Mouse (Mus musculus): ENCODE measurements around the gene Cdk6. TPM values are rescaled to one million over a fixed set of nuclear protein-coding genes. Genes with fewer than 3 reads are reported as not detected.

Cdk6 gene
- total and polyA plus RNA-seq, 2 experiments from 2014 or later = 12.2 to 16.5 TPM

DNA sequence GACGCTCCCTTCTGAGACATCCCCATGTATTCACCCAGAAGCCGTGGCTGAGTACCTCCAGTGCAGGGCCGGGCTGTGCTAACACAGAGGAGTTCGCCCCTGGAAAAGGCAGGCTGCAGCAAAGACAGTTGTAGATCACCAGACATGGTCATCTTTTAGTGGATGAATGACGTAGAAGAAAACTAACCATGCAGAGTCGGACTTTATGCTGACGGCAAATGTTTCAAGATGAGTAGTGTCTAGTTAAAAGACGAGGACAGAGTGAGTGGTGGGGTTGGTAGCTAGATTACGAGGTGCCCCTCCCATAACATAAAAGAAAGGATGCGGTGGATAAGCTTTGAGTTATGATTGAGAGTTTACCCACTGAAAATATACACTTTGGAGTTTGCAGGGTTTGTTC lies 33.5 kb downstream of the Cdk6 start:
- H3K36me3 ChIP-seq (ENCODE audit: insufficient read depth, low read length) = no peaks in the 10 kb centered on the region
- no peak overlapping the region for H3K27ac ChIP-seq
- no peaks in the 10 kb centered on the region for H3K4me1 ChIP-seq (ENCODE audit: insufficient read depth, low read length)
- H3K4me2 ChIP-seq (ENCODE audit: low read depth, low read length) = no peak overlapping the region
- H3K9ac ChIP-seq (replicated peaks; ENCODE audit: low read length) = no peak overlapping the region
- TF ChIP-seq CTCF (IDR thresholded peaks at IDR 0.05; ENCODE audit: low read depth) = no peak
- WGBS = 93% methylated on average over 10 of the region's 10 CpGs
- no peak for DNase-seq (ENCODE audit: low spot score)
- no peaks in the 10 kb centered on the region for H3K9me3 ChIP-seq (ENCODE audit: low read length)
- no peaks in the 10 kb centered on the region for H3K27me3 ChIP-seq (ENCODE audit: insufficient read depth, low read length)
- H3K4me3 ChIP-seq (ENCODE audit: low read length) = no peak overlapping the region
- no peak for ATAC-seq

DNA sequence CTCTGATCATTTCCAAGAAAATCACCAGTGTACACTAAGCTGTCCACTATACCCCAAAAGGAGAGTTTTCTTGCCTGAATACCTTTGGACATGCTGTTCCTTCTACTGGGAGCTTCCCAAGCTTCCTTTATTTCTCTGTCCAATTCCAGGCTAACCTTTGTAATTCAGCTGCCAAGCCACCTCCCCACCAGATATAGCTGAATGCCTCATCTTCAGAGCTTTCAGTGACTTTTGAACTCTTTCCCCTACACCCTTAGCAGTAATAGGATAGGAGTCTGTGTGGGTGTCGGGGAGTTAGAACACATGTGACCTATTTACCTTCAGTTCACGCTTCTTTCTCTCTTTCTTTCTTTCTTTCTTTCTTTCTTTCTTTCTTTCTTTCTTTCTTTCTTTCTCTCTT lies 34.9 kb downstream of the Cdk6 start:
- no peaks in the 10 kb centered on the region for H3K27me3 ChIP-seq (ENCODE audit: insufficient read depth, low read length)
- no peak overlapping the region for H3K4me3 ChIP-seq (ENCODE audit: low read length)
- WGBS = 86% methylated on average over 2 of the region's 2 CpGs
- DNase-seq (ENCODE audit: low spot score) = no peak
- no peak for TF ChIP-seq CTCF (IDR thresholded peaks at IDR 0.05; ENCODE audit: low read depth)
- no peaks in the 10 kb centered on the region for H3K4me1 ChIP-seq (ENCODE audit: insufficient read depth, low read length)
- H3K9ac ChIP-seq (replicated peaks; ENCODE audit: low read length) = no peak overlapping the region
- no peaks in the 10 kb centered on the region for H3K36me3 ChIP-seq (ENCODE audit: insufficient read depth, low read length)
- no peak overlapping the region for H3K27ac ChIP-seq
- H3K4me2 ChIP-seq (ENCODE audit: low read depth, low read length) = no peak overlapping the region
- no peak for ATAC-seq
- no peaks in the 10 kb centered on the region for H3K9me3 ChIP-seq (ENCODE audit: low read length)

DNA sequence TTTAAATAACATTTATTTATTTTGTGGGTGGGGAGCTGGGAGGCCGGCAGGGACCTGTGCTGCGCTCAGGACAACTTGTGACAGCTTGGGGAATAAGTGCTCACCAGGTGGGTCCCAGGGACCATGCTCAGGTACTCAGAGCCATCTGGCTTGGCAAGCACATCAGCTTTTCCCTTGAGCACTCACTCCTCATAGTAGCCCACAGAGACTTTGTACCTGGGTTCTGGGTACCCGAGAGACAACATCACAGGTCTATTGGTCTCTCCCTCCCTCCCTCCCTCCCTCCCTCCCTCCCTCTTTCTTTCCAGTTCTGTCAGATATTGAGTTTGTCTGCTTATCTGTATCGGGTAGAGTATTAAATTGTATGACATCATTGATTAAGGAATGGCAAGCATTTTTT lies 38.0 kb downstream of the Cdk6 start:
- Histone ChIP-seq H3K9me3 (ENCODE audit: low read length) (no peaks in the 10 kb centered on the region), H3K4me2 (ENCODE audit: low read depth, low read length) (no peak overlapping the region), H3K27me3 (ENCODE audit: insufficient read depth, low read length) (no peaks in the 10 kb centered on the region), H3K4me3 (ENCODE audit: low read length) (no peak overlapping the region), H3K36me3 (ENCODE audit: insufficient read depth, low read length) (no peaks in the 10 kb centered on the region), H3K4me1 (ENCODE audit: insufficient read depth, low read length) (no peaks in the 10 kb centered on the region), H3K9ac (replicated peaks; ENCODE audit: low read length) (no peak overlapping the region), H3K27ac (no peak overlapping the region)
- DNase-seq (ENCODE audit: low spot score) (no peak), ATAC-seq (no peak)
- WGBS = 75% methylated on average over 4 of the region's 4 CpGs
- TF ChIP-seq CTCF (IDR thresholded peaks at IDR 0.05; ENCODE audit: low read depth) = no peak

DNA sequence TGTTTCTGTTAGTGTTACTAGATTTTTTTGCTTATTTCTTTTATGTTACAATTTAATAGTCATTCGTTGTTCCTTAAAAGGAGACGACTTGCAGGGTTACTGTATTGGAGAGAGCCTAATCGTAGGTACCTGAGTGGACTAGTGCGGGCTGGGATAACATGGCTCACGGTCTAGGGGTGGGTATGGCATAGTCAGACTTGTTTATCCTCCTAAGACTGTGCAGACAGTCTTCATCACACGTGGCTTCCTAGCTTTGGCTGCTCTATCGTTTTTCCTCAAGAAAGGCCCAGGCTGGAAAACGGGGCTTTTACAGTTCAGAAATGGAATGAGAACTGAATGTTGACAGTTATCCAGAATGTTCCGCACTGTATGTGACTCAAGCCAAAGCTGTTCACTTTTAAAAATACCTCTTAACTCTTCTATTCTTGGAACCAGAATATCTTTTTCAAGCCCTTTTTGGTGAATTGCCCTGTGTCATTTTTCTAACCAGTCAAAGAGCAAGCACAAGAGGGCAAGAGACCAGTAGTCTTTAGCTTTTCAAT lies 39.5 kb downstream of the Cdk6 start:
- Histone ChIP-seq H3K9me3 (ENCODE audit: low read length) (no peaks in the 10 kb centered on the region), H3K9ac (replicated peaks; ENCODE audit: low read length) (no peak overlapping the region), H3K4me2 (ENCODE audit: low read depth, low read length) (no peak overlapping the region), H3K27ac (no peak overlapping the region), H3K27me3 (ENCODE audit: insufficient read depth, low read length) (no peaks in the 10 kb centered on the region), H3K4me1 (ENCODE audit: insufficient read depth, low read length) (no peaks in the 10 kb centered on the region), H3K36me3 (ENCODE audit: insufficient read depth, low read length) (no peaks in the 10 kb centered on the region), H3K4me3 (ENCODE audit: low read length) (no peak overlapping the region)
- DNase-seq (ENCODE audit: low spot score) (no peak), ATAC-seq (no peak)
- no peak for TF ChIP-seq CTCF (IDR thresholded peaks at IDR 0.05; ENCODE audit: low read depth)
- 85% methylated on average over 9 of the region's 9 CpGs for WGBS

DNA sequence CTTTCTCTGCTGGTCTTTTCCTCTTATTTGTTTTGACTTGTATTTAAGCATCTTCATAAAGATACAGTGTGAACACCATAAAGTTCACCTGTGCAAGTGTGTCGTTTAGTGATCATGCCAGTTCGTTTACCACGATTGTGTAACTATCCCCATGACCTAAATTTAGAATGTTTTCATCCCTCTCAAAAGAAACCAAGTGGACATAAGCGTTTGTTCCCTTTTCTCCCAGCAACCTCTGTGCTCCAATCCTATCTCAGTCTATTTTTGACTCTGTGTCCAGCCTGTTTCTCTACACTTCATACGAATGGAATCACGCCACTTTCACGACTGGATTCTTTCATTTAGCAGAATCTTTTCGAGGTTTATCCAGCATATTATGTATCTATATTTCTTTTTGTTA lies 40.5 kb downstream of the Cdk6 start:
- no peaks in the 10 kb centered on the region for H3K27me3 ChIP-seq (ENCODE audit: insufficient read depth, low read length)
- 88% methylated on average over 8 of the region's 8 CpGs for WGBS
- no peak overlapping the region for H3K27ac ChIP-seq

DNA sequence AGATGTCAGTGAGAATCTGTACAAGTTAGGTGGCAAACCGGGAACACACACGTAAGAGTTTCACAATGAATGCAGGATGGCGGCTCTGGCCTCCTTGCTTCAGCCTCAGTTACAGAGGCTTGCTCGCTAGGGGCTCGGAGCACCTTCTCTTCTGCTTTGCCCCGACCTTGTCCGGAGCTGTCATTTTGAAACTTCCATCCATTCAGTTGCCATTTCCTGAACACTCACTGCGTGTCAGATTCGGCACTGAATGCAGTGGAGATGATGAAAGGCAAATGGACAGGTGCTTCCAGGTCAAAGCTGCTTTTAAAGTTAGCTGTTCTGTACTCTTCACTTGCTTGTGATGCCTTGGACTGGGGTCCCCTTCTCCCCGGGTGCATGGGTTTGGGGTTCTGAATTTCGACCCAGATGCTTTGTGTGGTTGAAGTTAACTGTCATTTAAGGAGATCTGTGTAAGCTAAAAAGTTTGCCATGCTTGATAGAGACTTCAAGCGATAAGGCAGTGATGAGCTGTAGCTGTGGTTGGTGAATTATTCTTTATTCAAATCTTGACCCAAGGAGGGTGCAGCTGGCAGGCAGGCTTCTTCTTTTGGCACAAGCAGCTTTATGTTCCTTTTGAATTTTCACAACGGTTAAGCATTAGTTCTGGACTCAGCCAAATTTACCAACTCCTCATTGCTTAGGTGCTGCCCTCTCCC lies 41.2 kb downstream of the Cdk6 start:
- ATAC-seq = no peak
- no peak overlapping the region for H3K4me2 ChIP-seq (ENCODE audit: low read depth, low read length)

More for the DNA sequence above, 40.5 kb downstream of the Cdk6 start:
- no peak for ATAC-seq
- H3K4me3 ChIP-seq (ENCODE audit: low read length) = no peak overlapping the region
- no peak overlapping the region for H3K4me2 ChIP-seq (ENCODE audit: low read depth, low read length)
- H3K9me3 ChIP-seq (ENCODE audit: low read length) = no peaks in the 10 kb centered on the region
- H3K36me3 ChIP-seq (ENCODE audit: insufficient read depth, low read length) = no peaks in the 10 kb centered on the region
- no peak for DNase-seq (ENCODE audit: low spot score)
- H3K4me1 ChIP-seq (ENCODE audit: insufficient read depth, low read length) = no peaks in the 10 kb centered on the region
- TF ChIP-seq CTCF (IDR thresholded peaks at IDR 0.05; ENCODE audit: low read depth) = no peak
- H3K9ac ChIP-seq (replicated peaks; ENCODE audit: low read length) = no peak overlapping the region

DNA sequence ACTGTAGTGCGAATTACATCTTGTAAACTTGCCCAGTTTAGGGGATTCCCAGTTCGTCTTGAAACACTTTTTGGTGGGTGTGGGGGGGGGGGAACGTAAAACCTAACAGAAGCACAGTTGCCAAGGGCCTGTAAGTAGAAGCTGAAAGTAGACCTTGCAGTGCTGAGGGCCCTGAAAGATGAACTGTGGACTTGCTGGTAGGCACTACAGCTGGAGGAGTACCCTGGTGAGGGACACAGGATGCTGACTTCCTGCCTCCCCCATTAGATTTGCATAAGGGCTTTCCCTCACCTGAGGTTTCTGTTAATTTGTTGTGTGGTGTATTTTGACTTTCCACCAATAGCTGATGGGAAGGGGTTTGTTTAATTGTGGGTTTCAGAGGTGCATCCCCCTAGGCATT lies 42.3 kb downstream of the Cdk6 start:
- ATAC-seq (no peak), DNase-seq (ENCODE audit: low spot score) (no peak)
- no peaks in the 10 kb centered on the region for H3K4me1 ChIP-seq (ENCODE audit: insufficient read depth, low read length)
- no peaks in the 10 kb centered on the region for H3K9me3 ChIP-seq (ENCODE audit: low read length)
- H3K4me3 ChIP-seq (ENCODE audit: low read length) = no peak overlapping the region
- no peak overlapping the region for H3K4me2 ChIP-seq (ENCODE audit: low read depth, low read length)
- no peaks in the 10 kb centered on the region for H3K36me3 ChIP-seq (ENCODE audit: insufficient read depth, low read length)
- TF ChIP-seq CTCF (IDR thresholded peaks at IDR 0.05; ENCODE audit: low read depth) = no peak
- H3K27ac ChIP-seq = no peak overlapping the region
- no peak overlapping the region for H3K9ac ChIP-seq (replicated peaks; ENCODE audit: low read length)
- WGBS = 76% methylated on average over 3 of the region's 3 CpGs
- H3K27me3 ChIP-seq (ENCODE audit: insufficient read depth, low read length) = no peaks in the 10 kb centered on the region

More for the DNA sequence above, 41.2 kb downstream of the Cdk6 start:
- Histone ChIP-seq H3K9me3 (ENCODE audit: low read length) (no peaks in the 10 kb centered on the region), H3K4me3 (ENCODE audit: low read length) (no peak overlapping the region), H3K36me3 (ENCODE audit: insufficient read depth, low read length) (no peaks in the 10 kb centered on the region), H3K27ac (no peak overlapping the region), H3K9ac (replicated peaks; ENCODE audit: low read length) (no peak overlapping the region), H3K27me3 (ENCODE audit: insufficient read depth, low read length) (no peaks in the 10 kb centered on the region), H3K4me1 (ENCODE audit: insufficient read depth, low read length) (no peaks in the 10 kb centered on the region)
- 69% methylated on average over 13 of the region's 13 CpGs for WGBS
- no peak for DNase-seq (ENCODE audit: low spot score)
- TF ChIP-seq CTCF (IDR thresholded peaks at IDR 0.05; ENCODE audit: low read depth) = no peak

All from hindbrain, postnatal 0 days (tissue).